Mouse (Mus musculus) testis, adult 2 months (tissue): ENCODE results near the gene Col27a1. TPM values are rescaled to one million over a fixed set of nuclear protein-coding genes. Genes with fewer than 3 reads are reported as not detected.

ENCODE experiments used
- H3K27ac ChIP-seq: fragments of 200-500 bp; 2 replicates; pipeline ENCODE4 v1.5.1; 2012; ENCODE audit warnings: low read depth, low read length; ENCODE audit not compliant: control insufficient read depth, insufficient read depth
- H3K27me3 ChIP-seq: fragments of 200-500 bp; 2 replicates; pipeline ENCODE4 v1.6.1; 2012; ENCODE audit warnings: mild to moderate bottlenecking, low read length, moderate library complexity; ENCODE audit not compliant: control insufficient read depth, insufficient read depth
- H3K36me3 ChIP-seq: fragments of 200-500 bp; 2 replicates; pipeline ENCODE4 v1.6.1; 2012; ENCODE audit warnings: mild to moderate bottlenecking, low read length; ENCODE audit not compliant: control insufficient read depth, insufficient read depth
- H3K4me1 ChIP-seq: fragments of 200-500 bp; 2 replicates; pipeline ENCODE4 v1.6.1; 2012; ENCODE audit warnings: low read length; ENCODE audit not compliant: control insufficient read depth, insufficient read depth
- H3K4me3 ChIP-seq: fragments of 200-500 bp; 2 replicates; pipeline ENCODE4 v1.5.1; 2012; ENCODE audit warnings: low read depth, mild to moderate bottlenecking, low read length, moderate library complexity, mixed read lengths; ENCODE audit not compliant: control insufficient read depth
- CTCF ChIP-seq: fragments of 200-500 bp; IDR thresholded peaks from 2 replicates; pipeline ENCODE4 v1.5.1; 2012; ENCODE audit warnings: low read depth, mild to moderate bottlenecking, inconsistent platforms, low read length, moderate library complexity; ENCODE audit not compliant: control insufficient read depth, insufficient read depth, insufficient replicate concordance
- POLR2A ChIP-seq: fragments of 200-500 bp; IDR thresholded peaks from 2 replicates; pipeline ENCODE4 v1.6.1; 2012; ENCODE audit warnings: low read depth, mild to moderate bottlenecking, inconsistent platforms, low read length, moderate library complexity; ENCODE audit not compliant: control insufficient read depth
- polyA plus RNA-seq: library from polyadenylated mRNA; depleted of rRNA; stranded (reverse); fragments of >200 nt; gene quantifications from 2 replicates; pipeline ENCODE4 v1.2.3, GENCODE M21; 2012; rRNA removed

Gene Col27a1
- polyA plus RNA-seq = 15.3 and 17.9 TPM in 2 replicates

GRCm38 (mm10) chr4:63213907-63214621 lies at the start of gene Col27a1:
Col27a1 (plus strand) TSS chr4:63214004.
- Histone ChIP-seq H3K4me1 (peaks cover 19% of the 10 kb centered on the region), H3K4me3 (peak within 1 kb of the TSS; percentile 22), H3K27ac (no peak within 1 kb of the TSS), H3K27me3 (no peaks in the 10 kb centered on the region), H3K36me3 (no peaks in the 10 kb centered on the region)
- no peak for TF ChIP-seq CTCF

GRCm38 (mm10) chr4:63165636-63166035 lies 48.2 kb upstream of the Col27a1 start:
- TF ChIP-seq CTCF = no peak
- no peak for TF ChIP-seq POLR2A
- no peak overlapping the region for H3K27ac ChIP-seq

GRCm38 (mm10) chr4:63166323-63166722 lies 47.5 kb upstream of the Col27a1 start:
- Histone ChIP-seq H3K4me3 (no peak overlapping the region), H3K36me3 (no peaks in the 10 kb centered on the region), H3K27me3 (no peaks in the 10 kb centered on the region), H3K27ac (no peak overlapping the region), H3K4me1 (no peaks in the 10 kb centered on the region)
- no peak for TF ChIP-seq POLR2A
- no peak for TF ChIP-seq CTCF

More at GRCm38 (mm10) chr4:63165636-63166035, 48.2 kb upstream of the Col27a1 start:
- no peaks in the 10 kb centered on the region for H3K27me3 ChIP-seq
- H3K4me1 ChIP-seq = no peaks in the 10 kb centered on the region
- H3K36me3 ChIP-seq = no peaks in the 10 kb centered on the region
- no peak overlapping the region for H3K4me3 ChIP-seq

- TF ChIP-seq POLR2A (no peak), CTCF (no peak)
- Histone ChIP-seq H3K27me3 (no peaks in the 10 kb centered on the region), H3K36me3 (no peaks in the 10 kb centered on the region), H3K4me1 (no peaks in the 10 kb centered on the region), H3K4me3 (no peak overlapping the region), H3K27ac (no peak overlapping the region)
Measured at GRCm38 (mm10) chr4:63170061-63170460, 43.7 kb upstream of the Col27a1 start.

- no peak overlapping the region for H3K27ac ChIP-seq
- H3K4me3 ChIP-seq = no peak overlapping the region
- H3K36me3 ChIP-seq = no peaks in the 10 kb centered on the region
- no peak for TF ChIP-seq POLR2A
- TF ChIP-seq CTCF = no peak
- H3K27me3 ChIP-seq = no peaks in the 10 kb centered on the region
- H3K4me1 ChIP-seq = no peaks in the 10 kb centered on the region
Measured at GRCm38 (mm10) chr4:63171122-63171521, 42.7 kb upstream of the Col27a1 start.

GRCm38 (mm10) chr4:63171969-63172685 lies 41.7 kb upstream of the Col27a1 start, which contains the start of gene Kif12:
Kif12 (minus strand) TSS chr4:63172131.
- H3K27ac ChIP-seq = no peak within 1 kb of the TSS

GRCm38 (mm10) chr4:63181556-63181955 lies 32.2 kb upstream of the Col27a1 start:
- H3K36me3 ChIP-seq = no peaks in the 10 kb centered on the region
- H3K27ac ChIP-seq = no peak overlapping the region
- TF ChIP-seq POLR2A = no peak
- TF ChIP-seq CTCF = peak; percentile 76; the same call in 1 of the 2 replicates
- no peaks in the 10 kb centered on the region for H3K4me1 ChIP-seq
- no peaks in the 10 kb centered on the region for H3K27me3 ChIP-seq
- H3K4me3 ChIP-seq = no peak overlapping the region

More at GRCm38 (mm10) chr4:63171969-63172685, 41.7 kb upstream of the Col27a1 start, which contains the start of gene Kif12:
- Histone ChIP-seq H3K4me1 (no peaks in the 10 kb centered on the region), H3K36me3 (no peaks in the 10 kb centered on the region), H3K27me3 (no peaks in the 10 kb centered on the region), H3K4me3 (no peak within 1 kb of the TSS)
- TF ChIP-seq CTCF (no peak), POLR2A (no peak)
